In the genomic region with DNA sequence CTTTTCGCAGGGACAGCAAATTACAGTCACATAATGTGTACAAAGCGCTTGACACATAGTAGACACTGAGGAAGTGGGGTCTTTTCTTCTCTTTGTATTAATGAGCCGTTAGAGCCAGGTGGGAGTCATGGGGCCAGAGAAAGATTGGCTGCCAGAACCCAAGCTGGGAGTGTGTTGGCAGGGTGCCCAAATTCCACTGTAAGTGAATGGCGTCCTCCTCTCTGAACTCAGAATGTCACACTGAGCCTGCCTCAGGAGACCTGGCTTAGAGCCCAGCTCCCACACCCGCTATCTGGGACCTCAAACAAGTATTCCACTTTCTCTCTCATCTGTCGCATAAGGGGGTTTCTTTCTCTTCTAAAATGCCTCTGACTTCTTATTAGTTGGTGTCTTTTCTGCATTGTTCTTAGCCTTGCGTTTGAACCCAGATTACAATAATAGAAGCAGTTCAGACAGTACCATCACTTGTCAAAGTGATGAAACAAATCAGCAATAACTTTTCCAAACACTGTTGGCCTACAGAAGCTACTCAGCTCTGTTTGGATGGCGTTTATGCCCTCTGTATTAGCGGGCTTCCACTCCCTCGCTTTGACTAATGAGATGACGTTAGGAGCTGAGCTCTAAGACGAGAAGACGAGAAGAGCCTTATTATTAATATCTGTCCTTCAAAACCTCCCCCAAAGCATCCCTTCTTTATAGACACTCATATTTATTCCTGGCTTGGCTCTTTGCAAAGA, we compare ENCODE assay signal across 10 mouse cellular contexts. TPM values are rescaled to one million over a fixed set of nuclear protein-coding genes. Genes with fewer than 3 reads are reported as not detected.
DNase-seq lines count a peak whose midpoint lies in the region; ATAC-seq lines count a peak whose summit lies in the region.
"Had no signal": no experiment of that assay in that cellular context is flagged by ENCODE, and none has a peak within 500 bp of the region (broad histone marks: within the 10 kb centered on the region; RNA-seq: fewer than 3 reads in every experiment).

No protein-coding gene starts in this region.

- H3K4me2 ChIP-seq in forebrain, embryonic 11.5 days (ENCODE audit: low read depth, low read length, severe bottlenecking): no peak overlapping the region
- 0 out of 2 replicates have a peak overlapping the region, but pooled peaks have one; percentile 17 for H3K4me2 ChIP-seq in midbrain, embryonic 14.5 days (ENCODE audit: low read length)

- peak; percentile 65 for DNase-seq in embryo, embryonic 11 days
- no peak for DNase-seq in embryo, embryonic 10 days (ENCODE audit: low spot score)
- DNase-seq in adrenal gland, adult 8-10 months: peak; percentile 40
- DNase-seq in forebrain, embryonic 11.5 days (ENCODE audit: low spot score): peak; percentile 87
- DNase-seq in heart, postnatal 25 days (ENCODE audit: low spot score): peak; percentile 35
- DNase-seq in layer of hippocampus, adult 9-11 months: peak; percentile 10
- peak; percentile 91 for DNase-seq in midbrain, embryonic 14.5 days

- H3K4me1 ChIP-seq in forebrain, embryonic 11.5 days (replicated peaks; ENCODE audit: control insufficient read depth, insufficient read depth, low read length): 0 out of 2 replicates have a peak, but pooled peaks cover 2% of the 10 kb centered on the region
- H3K4me1 ChIP-seq in midbrain, embryonic 14.5 days (ENCODE audit: control insufficient read depth, insufficient read depth, low read length): no peaks in the 10 kb centered on the region; the same call in 1 of the 2 replicates

- no peak overlapping the region for H3K9ac ChIP-seq in forebrain, embryonic 11.5 days (ENCODE audit: low read length)
- no peak overlapping the region for H3K9ac ChIP-seq in midbrain, embryonic 14.5 days (replicated peaks; ENCODE audit: low read length)

- H3K36me3 ChIP-seq in forebrain, embryonic 11.5 days (ENCODE audit: control insufficient read depth, insufficient read depth, low read length): no peaks in the 10 kb centered on the region
- no peaks in the 10 kb centered on the region for H3K36me3 ChIP-seq in midbrain, embryonic 14.5 days (ENCODE audit: control insufficient read depth, insufficient read depth, low read length)

- 45% methylated on average over 13 of the region's 13 CpGs for WGBS in forebrain, embryonic 11.5 days
- 34% methylated on average over 13 of the region's 13 CpGs for WGBS in midbrain, embryonic 14.5 days

- H3K9me3 ChIP-seq in forebrain, embryonic 11.5 days (ENCODE audit: control insufficient read depth, low read length): no peaks in the 10 kb centered on the region
- H3K9me3 ChIP-seq in midbrain, embryonic 14.5 days (ENCODE audit: control insufficient read depth, low read length): no peaks in the 10 kb centered on the region

- H3K4me3 ChIP-seq in forebrain, embryonic 11.5 days (ENCODE audit: low read depth, low read length): no peak overlapping the region
- no peak overlapping the region for H3K4me3 ChIP-seq in midbrain, embryonic 14.5 days (replicated peaks; ENCODE audit: low read depth, low read length)
- H3K4me3 ChIP-seq: erythroblast, embryonic 14.5 days had no signal

- no peaks in the 10 kb centered on the region for H3K27me3 ChIP-seq in forebrain, embryonic 11.5 days (ENCODE audit: control insufficient read depth, insufficient read depth, low read length)
- H3K27me3 ChIP-seq in midbrain, embryonic 14.5 days (ENCODE audit: control insufficient read depth, insufficient read depth, low read length): no peaks in the 10 kb centered on the region

- peak; percentile 83 for ATAC-seq in forebrain, embryonic 11.5 days (replicated peaks; ENCODE audit: low FRiP score)
- ATAC-seq in midbrain, embryonic 14.5 days (ENCODE audit: low FRiP score, low TSS enrichment): peak; percentile 83; the same call in 1 of the 2 replicates
- ATAC-seq in megakaryocyte progenitor cell, adult 5-6 weeks (replicated peaks; ENCODE audit: poor library complexity): no peak

- peak overlapping the region; percentile 65; the same call in 1 of the 2 replicates for H3K27ac ChIP-seq in forebrain, embryonic 11.5 days (ENCODE audit: low read depth, low read length)
- H3K27ac ChIP-seq in midbrain, embryonic 14.5 days (replicated peaks; ENCODE audit: low read depth, low read length): 0 out of 2 replicates have a peak overlapping the region, but pooled peaks have one; percentile 10

- intact Hi-C loops in heart, postnatal 25 days (cut with DNase I): no loop called here

RNA-seq across cellular contexts. Expression of a gene that starts 21.9 kb away (rescaled TPM):
- under 1 TPM in 1 of 4 experiments, not detected in 3; 0.24 TPM for total RNA-seq in adrenal gland, adult 8-10 months (2022)
- polyA plus RNA-seq in forebrain, embryonic 11.5 days (2014; fragmentation: Nextera tagmentation; extraction: Ambion mirVana): 8.0 and 11.2 TPM in 2 replicates
- total RNA-seq in heart, postnatal 25 days (2021): 1 to 10 TPM; 2.7 to 2.9 TPM
- 14.3 and 14.4 TPM in 2 replicates for polyA plus RNA-seq in midbrain, embryonic 14.5 days (2014; fragmentation: Nextera tagmentation; extraction: Ambion mirVana)
- 0.05 TPM in 1 of 2 replicates, not detected in the other for total RNA-seq in megakaryocyte progenitor cell, adult 5-6 weeks (2015)
- total RNA-seq in megakaryocyte progenitor cell, adult 5-6 weeks (2017): not detected in 2 replicates
- total RNA-seq: neutrophil, adult 5-6 weeks had no signal
- polyA plus RNA-seq: erythroblast, embryonic 14.5 days had no signal
